Mouse (Mus musculus) frontal cortex, postnatal 25 days (tissue): ENCODE data around the gene Acer1.
"Not testable (repeated sequence)": the region's sequence is repeated elsewhere in the genome, so short reads cannot be mapped to it uniquely, and the experiment has no call there.

Experiments
- DNase-seq, 2 experiments: peaks; one replicate each; pipeline ENCODE4 v3.0.0; 2022; ENCODE audit warnings: low spot score in 2 of 2

The Acer1 gene

DNA sequence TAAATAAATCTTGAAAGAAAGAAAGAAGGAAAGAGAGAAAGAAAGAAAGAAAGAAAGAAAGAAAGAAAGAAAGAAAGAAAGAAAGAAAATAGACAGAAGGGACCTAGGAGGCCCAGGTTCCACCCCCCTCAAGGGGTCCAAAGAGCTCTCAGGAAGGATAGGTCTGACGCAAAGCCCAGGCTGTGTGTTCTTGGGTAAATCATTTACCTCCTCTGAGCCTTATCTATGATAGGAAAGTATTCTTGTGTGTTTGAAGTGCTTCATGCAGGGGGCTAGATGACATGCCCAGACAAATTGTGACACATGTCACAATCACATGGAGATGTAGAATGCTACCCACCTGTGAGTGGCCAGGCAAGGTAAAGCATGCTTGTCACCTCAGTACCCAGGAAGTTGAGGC, 29.3 kb downstream of the Acer1 start:
- no peak for DNase-seq

DNA sequence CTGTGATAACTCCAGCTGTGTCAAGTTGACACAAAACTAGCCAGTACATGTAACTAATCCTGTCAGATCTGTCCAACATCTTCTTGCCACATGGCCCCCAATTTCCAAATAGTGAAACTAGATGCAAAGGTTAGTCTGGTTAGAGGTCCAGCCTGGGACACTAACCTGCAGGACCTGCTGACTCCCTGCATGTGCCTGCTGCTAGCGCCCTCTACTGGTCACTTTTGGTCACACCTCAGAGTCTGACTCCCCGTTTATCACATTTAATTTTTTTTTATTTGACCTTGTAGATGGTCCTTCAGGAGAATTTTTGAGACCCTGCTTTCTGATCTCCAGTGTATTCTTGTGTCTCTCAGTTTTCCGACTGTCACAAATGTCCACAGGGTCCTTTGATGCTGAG, 31.0 kb downstream of the Acer1 start:
- no peak for DNase-seq

DNA sequence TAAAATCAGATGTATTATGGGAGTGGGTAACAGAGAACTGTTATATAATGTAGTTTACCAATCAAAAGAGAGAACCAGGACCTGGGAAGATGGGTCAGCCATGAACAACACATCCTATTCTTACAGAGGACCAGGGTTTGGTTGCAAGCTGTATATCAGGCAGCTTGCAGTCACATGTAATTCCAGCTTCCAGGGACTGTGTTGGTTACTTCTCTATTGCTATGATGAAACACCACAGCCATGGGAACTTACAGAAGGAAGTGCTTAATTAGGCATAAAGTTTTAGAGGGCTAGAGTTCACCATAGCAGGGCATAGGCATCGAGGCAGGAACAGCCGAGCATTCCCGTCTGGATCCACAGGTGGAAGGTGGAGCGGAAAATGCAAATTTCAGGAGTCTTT, 43.2 kb downstream of the Acer1 start:
- no peak for DNase-seq

DNA sequence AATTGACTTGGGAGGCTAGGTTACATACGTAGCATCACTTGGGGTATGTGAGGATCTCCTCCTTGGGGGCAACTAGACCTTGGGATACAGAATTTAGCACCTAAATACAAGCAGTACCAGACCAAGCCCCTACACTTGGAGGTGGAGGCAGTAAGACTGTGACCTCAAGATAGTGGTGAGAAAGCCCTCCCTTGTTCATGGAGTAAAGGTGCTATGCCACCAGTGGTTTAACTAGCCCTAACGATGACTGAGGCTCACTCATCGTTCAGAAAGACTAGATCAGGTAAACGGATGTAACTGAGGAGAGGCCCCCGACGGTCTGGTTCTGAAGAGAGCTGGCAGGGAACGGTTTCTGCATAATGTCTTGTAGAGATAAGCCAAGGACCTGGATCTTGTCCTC, 45.2 kb downstream of the Acer1 start:
- no peak for DNase-seq

DNA sequence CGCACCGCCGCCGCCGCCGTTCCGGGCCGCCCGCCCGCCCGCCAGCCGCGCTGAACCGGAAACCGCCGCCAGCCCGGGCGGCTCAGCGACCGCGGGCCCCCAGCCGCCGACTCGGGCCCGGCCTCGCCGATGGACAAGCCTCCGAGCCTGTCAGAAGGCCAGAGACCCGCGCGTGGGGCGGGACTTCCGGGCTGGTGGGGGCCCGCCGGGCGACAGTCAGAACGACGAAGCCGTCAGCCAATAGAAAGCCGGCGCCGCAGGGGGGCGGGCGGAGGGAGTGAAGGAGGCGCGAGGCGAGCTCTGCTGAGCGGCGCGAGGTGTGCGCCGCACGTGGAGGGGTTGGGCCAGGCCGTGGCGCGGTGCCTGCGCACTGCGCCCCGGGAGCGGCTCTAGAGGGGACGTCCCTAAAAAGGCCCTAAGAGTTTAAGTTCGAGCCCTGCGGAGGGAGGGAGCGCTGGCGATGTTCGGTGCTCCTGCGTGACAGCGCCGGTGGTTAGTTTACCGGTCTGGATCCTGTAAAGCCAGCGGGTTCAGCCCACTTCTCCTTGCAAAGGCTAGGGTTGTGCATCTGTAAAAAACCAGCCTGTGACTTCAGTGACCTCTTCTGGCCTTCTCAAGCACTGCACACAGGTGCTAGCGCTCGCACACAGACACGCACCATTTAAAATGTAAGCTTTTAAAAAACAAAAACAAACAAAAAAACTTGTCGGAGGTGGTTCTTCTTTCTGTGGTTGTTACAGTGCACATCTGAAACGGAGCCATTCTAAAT, 46.4 kb downstream of the Acer1 start, which contains the start of gene Mllt1:
Mllt1 (minus strand) TSS at position 53 of the 769 bp plus-strand sequence.
- DNase-seq, result peak; percentile 98

DNA sequence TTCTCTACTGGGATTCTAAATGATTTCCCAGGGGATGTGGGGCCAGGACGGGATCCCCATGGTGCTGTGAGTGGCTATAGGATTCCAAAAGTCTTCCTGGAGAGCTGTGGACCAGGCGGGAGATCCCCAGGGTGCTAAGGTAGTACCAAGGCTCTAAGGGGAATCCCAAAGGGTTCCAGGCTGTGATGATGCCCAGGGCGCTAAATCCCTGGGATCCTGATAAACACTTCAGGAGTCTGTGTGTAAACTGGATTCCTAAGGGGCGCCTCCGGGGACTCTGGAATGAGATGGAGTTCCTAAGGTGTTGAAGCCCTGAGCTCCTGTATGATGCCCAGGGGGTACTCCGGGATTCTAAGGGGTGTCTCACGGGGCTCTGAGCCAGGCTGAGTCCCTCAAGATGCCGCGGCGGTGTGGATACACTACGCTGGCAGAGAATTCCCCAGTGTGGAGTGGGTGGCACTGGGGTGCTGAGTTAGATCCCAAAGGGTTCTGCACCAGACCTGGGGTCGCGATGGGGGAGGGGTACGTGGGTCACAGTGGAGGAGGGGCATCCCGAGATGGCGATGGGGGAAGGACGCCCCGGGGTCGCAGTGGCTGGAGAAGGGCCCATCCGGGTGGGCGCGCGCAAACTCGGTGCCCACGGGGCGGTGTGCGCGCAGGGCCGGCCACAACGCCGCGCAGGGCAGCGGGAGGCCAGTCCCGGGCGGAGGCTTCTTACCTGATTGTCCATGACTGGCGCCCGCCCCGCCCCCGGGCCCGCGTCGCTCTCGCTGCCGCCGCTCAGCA, 47.2 kb downstream of the Acer1 start:
- DNase-seq, result peak; percentile 20 to 25

DNA sequence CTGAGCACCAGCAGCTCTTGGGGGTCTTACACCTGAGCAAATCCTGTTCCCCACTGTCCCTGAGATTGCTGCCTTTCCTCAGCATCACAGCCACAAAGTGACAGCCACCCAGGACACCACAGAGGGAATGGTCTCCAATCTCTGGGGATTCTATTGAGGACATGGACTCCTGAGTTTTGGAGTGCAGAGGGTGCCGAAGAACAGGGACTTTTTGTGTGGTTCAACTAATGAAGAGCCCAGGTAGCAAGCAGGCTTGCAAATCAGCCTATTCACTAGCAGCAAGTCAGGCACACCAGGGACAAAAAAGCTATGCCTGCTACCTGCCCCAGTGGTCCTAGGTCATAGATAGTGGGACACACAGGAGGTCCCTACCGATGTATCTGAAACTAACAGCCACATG, 48.5 kb downstream of the Acer1 start:
- DNase-seq, result no peak

DNA sequence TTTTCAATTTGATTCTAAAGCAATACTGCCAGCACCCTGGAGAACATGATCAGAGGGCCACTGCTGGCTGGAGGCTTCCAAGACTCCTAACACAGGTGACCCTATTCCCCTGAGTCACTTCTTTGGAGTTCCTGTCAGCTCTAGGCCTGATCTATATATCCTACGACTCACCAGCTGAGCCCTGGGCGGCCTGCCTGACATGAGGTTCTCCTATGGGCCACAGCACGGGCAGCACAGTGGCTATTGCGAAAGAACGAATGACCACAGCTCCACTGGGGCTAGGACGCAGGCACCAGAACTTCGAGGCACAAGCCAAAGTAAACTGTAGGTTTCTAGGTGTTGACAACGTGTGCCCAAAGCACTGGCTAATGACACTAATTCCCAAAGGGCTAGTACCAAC, 51.9 kb downstream of the Acer1 start:
- DNase-seq, result no peak

DNA sequence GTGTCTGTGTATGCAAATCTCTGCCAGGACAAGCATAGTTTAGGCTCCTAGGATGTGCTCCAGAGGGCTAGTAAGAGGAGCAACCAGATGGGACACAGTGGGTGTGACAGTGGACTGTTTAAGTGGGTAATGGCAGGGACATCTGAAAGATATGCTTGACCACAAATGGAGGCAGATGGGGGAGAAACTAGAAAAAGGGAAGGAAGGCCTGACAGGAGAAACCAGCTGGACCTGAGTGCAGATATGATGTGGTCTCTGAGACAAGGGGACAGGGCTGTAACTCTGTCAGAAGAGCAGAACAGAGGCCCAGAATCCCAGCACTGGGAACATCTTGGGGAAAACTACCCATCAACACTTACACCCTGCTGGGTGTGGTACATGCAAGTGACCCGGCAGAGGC, 52.4 kb downstream of the Acer1 start:
- no peak for DNase-seq

DNA sequence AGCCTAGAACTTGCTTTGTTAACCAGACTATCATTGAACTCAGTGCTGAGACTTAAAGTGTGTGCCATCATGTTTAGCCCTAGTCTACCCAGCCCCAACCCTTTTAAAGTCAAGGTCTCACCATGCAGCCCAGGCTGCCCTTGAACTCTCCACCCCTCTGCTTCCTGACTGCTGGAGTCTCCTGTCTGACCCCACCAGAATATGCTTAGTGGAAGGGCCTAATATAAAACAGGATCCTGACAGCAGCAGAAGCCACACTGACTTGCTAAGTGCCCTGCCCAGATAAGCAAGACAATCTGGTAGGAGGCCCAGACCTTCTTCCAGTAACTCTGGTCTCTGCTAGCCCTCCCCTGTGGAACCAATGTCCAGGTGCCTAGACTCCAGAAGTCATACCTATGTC, 52.8 kb downstream of the Acer1 start:
- DNase-seq, result no peak

DNA sequence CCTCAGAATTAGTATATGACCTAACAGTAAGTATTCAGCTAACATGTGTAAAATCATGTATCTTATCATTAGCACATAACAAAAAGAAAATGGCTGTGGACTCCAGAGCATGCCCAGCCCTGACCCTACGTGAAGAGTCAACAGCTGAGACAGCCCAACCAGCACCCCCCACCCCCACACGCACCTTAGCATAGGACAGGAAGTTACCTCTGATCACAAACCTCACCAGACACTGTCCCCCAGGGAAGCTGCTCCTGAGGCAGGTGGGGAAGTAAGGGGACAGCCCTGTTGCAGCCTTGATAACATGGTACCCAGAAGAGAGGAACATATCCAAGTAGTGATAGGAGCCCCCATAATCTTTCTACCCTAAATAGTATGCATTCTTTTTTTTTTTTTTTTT, 55.9 kb downstream of the Acer1 start:
- DNase-seq, result no peak

DNA sequence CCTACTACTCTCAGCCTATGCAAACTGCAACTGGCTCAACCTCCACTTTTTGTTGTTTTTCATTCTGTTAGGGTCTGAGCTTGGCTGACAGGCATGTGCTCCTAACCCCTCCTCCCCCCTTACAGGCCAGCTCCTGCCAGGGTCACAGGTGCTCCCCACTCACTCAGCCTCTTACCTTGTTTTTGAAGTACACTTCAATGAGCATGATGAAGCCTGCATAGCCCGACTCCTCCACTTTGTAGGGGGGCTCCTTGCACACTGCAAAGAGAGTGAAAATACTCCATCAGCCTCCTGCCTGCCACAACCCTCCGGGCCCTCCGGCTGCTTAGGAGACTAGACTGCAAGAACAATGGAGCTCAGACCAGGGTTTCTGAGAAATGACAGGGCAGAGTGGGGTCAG, 62.2 kb downstream of the Acer1 start:
- DNase-seq, result no peak

DNA sequence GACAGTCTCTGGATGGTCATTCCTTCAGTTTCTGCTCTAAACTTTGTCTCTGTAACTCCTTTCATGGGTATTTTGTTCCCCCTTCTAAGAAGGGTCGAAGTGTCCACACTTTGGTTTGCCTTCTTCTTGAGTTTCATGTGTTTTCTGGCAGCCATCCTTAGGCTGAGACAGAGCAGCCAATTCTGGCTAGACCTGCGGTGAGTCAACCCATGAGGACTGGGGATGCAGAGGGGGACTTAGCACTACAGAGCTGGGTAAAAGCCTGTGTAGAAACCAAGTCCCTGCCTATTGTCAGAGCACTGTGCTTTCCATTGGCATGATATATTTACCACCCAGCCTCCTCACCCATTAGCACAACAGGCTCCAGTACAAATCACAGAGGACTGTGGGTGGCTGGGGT, 64.8 kb downstream of the Acer1 start:
- no peak for DNase-seq

DNA sequence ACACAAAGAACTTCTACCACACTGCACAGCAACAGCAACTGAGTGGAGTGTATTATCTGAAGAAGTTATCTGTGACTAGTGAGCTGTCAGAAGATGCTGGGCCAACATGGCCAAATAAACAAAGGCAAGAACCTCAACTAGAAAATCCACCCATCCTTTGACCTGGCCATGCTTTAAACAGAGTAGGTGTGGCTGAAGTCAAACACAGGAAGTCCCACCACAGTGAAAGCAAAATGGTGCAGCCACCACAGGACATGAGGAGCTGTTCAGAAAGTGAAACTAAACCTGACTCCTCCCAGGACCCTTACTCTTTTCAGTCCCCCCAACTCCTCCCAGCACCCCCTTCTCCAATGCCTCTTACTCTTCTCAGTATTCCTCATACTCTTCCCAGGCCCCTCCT, 68.5 kb downstream of the Acer1 start:
- no peak for DNase-seq

DNA sequence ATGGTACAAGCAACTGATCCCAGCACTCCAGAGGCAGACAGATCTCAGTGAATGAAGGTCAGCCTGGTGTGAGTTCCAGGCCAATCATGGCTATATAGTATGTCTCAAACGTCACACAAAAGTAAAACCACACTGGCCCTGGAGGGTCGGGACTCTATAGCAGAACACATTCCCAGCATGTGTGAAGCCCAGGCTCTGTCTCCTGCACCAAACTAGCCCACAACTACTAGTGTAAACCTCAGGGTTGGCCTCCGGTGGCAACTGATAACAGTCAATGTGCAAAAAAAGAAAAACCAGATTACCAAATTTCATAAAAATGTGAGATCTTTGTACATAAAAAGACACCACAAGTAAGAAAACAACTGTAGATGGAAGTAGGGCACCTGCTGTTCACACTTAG, 68.9 kb downstream of the Acer1 start:
- no peak for DNase-seq

DNA sequence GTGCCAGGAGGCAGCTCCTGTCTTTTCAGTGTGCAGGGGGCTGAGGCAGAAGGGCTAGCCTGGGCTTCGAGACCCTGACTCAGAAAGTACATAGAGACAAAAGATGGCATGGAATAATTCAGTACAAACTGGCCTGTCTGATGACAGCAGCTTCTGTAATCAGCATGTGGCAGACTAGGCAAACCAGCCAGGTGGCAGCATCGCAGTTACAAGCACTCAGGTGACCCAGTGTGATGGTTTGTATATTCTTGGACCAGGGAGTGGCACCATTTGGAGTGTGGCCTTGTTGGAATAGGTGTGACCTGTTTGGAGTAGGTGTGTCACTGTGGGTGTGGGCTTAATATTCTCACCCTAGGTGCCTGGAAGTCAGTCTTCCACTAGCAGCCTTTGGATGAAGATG, 72.2 kb downstream of the Acer1 start:
- not testable (repeated sequence) for DNase-seq

DNA sequence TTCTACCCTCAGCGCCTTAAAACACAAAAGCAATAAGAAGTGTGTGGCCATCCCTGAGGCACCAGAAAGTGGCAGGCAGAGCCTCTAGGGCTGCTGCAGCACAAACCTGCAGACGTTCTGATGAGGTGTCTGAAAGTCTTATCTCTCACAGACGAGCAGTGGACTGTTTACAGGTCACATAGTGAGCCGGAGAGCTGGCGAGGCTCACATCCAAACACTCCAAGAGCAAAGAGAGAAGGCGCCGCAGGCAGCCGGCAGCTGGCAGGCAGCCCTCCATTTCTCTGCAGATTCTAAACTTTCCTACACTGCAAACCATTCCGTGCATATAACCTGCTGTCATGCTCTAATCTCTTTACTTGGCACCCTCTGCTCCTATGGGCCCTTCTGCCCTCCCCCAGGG, 74.0 kb downstream of the Acer1 start:
- no peak for DNase-seq

DNA sequence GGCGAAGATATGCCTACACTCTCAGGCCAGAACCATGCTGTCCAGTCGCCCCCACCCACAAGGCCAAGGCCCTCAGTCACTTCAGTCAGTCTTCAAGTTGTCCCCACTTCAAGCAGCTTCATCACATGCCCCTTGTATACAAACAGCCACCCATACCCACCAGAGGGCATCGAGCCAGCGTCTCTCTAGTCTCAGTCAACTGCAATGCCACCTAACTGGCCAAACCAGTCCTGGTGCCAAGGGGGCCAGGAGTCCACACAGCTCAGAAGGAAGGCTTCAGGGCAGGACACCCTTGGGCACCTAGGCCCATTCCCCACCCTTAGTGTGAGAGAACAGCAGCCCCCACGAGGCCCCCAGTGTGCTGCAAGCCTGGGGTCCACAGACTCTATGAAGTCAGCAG, 74.8 kb downstream of the Acer1 start:
- DNase-seq, result no peak

DNA sequence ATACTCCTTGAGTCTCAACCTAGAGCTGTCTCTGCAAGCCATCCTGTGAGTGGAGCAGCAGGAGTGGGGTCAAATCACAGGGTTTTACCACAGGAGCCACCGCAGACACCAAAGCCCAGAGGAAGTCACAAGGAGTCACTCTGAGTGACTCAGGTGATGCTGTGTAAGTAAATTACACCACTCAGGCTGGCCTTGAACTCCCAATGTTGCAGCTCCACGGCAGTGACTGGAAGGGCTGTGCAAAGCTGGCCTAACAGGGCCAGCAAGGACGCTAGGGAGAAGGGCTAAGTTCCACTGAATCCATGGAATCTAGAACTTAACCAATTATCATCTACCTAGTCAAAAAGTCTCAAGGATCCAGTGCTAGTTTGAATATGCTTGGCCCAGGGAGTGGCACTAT, 75.8 kb downstream of the Acer1 start:
- DNase-seq, result no peak
